Mouse (Mus musculus) ES-E14 (cell line): ENCODE measurements around the gene Tex21. TPM values are rescaled to one million over a fixed set of nuclear protein-coding genes. Genes with fewer than 3 reads are reported as not detected.

Experiments
- DNase-seq: peaks from one replicate; pipeline ENCODE4 v3.0.0-alpha.2; 2013; ENCODE audit warnings: low read depth, low spot score
- H3K27ac ChIP-seq: 2 replicates; pipeline ENCODE4 v1.5.1; 2012; ENCODE audit warnings: low read depth, mild to moderate bottlenecking, low read length, moderate library complexity, mixed read lengths; ENCODE audit not compliant: poor library complexity, insufficient read depth, severe bottlenecking
- H3K36me3 ChIP-seq: 2 replicates; pipeline ENCODE4 v1.6.1; 2012; ENCODE audit warnings: mild to moderate bottlenecking, low read length, moderate library complexity, mixed read lengths; ENCODE audit not compliant: control insufficient read depth, poor library complexity, insufficient read depth, severe bottlenecking
- H3K4me1 ChIP-seq, 2 experiments: fragments of 150-350 bp in 1 of 2; sonication (generic) in 1 of 2; 2 replicates each; pipeline ENCODE4 v1.6.1; 2012; ENCODE audit warnings: low read length in 2 of 2, mild to moderate bottlenecking in 1 of 2, mixed read lengths in 1 of 2; ENCODE audit not compliant: control insufficient read depth in 2 of 2, insufficient read depth in 2 of 2, poor library complexity in 1 of 2
- H3K4me3 ChIP-seq, 2 experiments: fragments of 150-350 bp in 1 of 2; sonication (generic) in 1 of 2; 2 replicates each; pipeline ENCODE4 v1.5.1; 2012; ENCODE audit warnings: low read length in 2 of 2, low read depth in 1 of 2, mild to moderate bottlenecking in 1 of 2, mixed read lengths in 1 of 2; ENCODE audit not compliant: insufficient read depth in 1 of 2, poor library complexity in 1 of 2, severe bottlenecking in 1 of 2
- H3K9ac ChIP-seq: 2 replicates; pipeline ENCODE4 v1.6.1; 2012; ENCODE audit warnings: low read depth, mild to moderate bottlenecking, low read length, mixed read lengths; ENCODE audit not compliant: poor library complexity, insufficient read depth, severe bottlenecking
- H3K9me3 ChIP-seq: fragments of 150-350 bp; sonication (generic); 2 replicates; pipeline ENCODE4 v1.6.1; 2012; ENCODE audit warnings: low read depth, mild to moderate bottlenecking, low read length; ENCODE audit not compliant: control insufficient read depth, insufficient read depth
- CHD2 ChIP-seq: IDR thresholded peaks from 2 replicates; pipeline ENCODE4 v1.6.1; 2014; ENCODE audit warnings: mild to moderate bottlenecking, low read depth, low read length, inconsistent platforms
- HCFC1 ChIP-seq: IDR thresholded peaks from 2 replicates; pipeline ENCODE4 v1.6.1; 2012; ENCODE audit warnings: low read length, inconsistent platforms, borderline replicate concordance; ENCODE audit not compliant: insufficient read depth
- MAFK ChIP-seq: IDR thresholded peaks from 2 replicates; pipeline ENCODE4 v1.6.1; 2014; ENCODE audit warnings: mild to moderate bottlenecking, low read depth, low read length, inconsistent platforms; ENCODE audit not compliant: insufficient read depth
- ZC3H11A ChIP-seq: IDR thresholded peaks from 2 replicates; pipeline ENCODE4 v1.6.1; 2012; ENCODE audit warnings: low read depth, mild to moderate bottlenecking, inconsistent platforms, low read length, borderline replicate concordance
- ZNF384 ChIP-seq: IDR thresholded peaks from 2 replicates; pipeline ENCODE4 v1.6.1; 2012; ENCODE audit warnings: low read depth, low read length, inconsistent platforms
- in situ Hi-C, 2 experiments: fragments of 600-800 bp; cut with MboI; formaldehyde crosslinking; loops; one replicate each; pipeline ENCODE4 v1.15.1; 2025; ENCODE audit warnings: low sequenced_read_pairs in 2 of 2, inconsistent platforms in 1 of 2; ENCODE audit not compliant: unreplicated experiment in 2 of 2
- total RNA-seq: library from RNA; depleted of rRNA; stranded (reverse); fragments of 300-350 nt; gene quantifications from 2 replicates; pipeline ENCODE4 v1.2.3, GENCODE M21; 2012

Gene Tex21
- total RNA-seq, 1 experiment = 2.0 TPM

GRCm38 (mm10) chr12:76184271-76184670 lies 62.3 kb downstream of the Tex21 start:
- in situ Hi-C loops = loop anchor here in 1 of 2 experiments (25.0 kb wide), 2 partner anchors 172 to 397 kb away; no protein-coding TSS in a partner anchor
- H3K27ac ChIP-seq = no peak overlapping the region
- no peak for DNase-seq

GRCm38 (mm10) chr12:76182831-76183230 lies 63.7 kb downstream of the Tex21 start:
- in situ Hi-C loops = loop anchor here in 1 of 2 experiments (25.0 kb wide), 2 partner anchors 171 to 396 kb away; no protein-coding TSS in a partner anchor
- H3K4me1 ChIP-seq = no peaks in the 10 kb centered on the region
- H3K9ac ChIP-seq = no peak overlapping the region
- H3K9me3 ChIP-seq = no peaks in the 10 kb centered on the region
- H3K36me3 ChIP-seq = no peaks in the 10 kb centered on the region
- no peak for DNase-seq
- no peak overlapping the region for H3K27ac ChIP-seq
- no peak overlapping the region for H3K4me3 ChIP-seq
- TF ChIP-seq CHD2 (no peak), HCFC1 (no peak), ZC3H11A (no peak), ZNF384 (no peak), MAFK (no peak)

More at GRCm38 (mm10) chr12:76184271-76184670, 62.3 kb downstream of the Tex21 start:
- Histone ChIP-seq H3K4me1 (no peaks in the 10 kb centered on the region), H3K9me3 (no peaks in the 10 kb centered on the region), H3K9ac (no peak overlapping the region), H3K4me3 (no peak overlapping the region), H3K36me3 (no peaks in the 10 kb centered on the region)
- TF ChIP-seq HCFC1 (no peak), ZNF384 (no peak), CHD2 (no peak), MAFK (no peak)

- no peak overlapping the region for H3K4me3 ChIP-seq
- no peak for TF ChIP-seq ZC3H11A
- no peak for TF ChIP-seq ZNF384
- no peak for TF ChIP-seq MAFK
- no peak for TF ChIP-seq HCFC1
- TF ChIP-seq CHD2 = no peak
- in situ Hi-C loops = loop anchor here in 1 of 2 experiments (25.0 kb wide), 2 partner anchors 169 to 394 kb away; no protein-coding TSS in a partner anchor
- H3K4me1 ChIP-seq = no peaks in the 10 kb centered on the region
- H3K36me3 ChIP-seq = no peaks in the 10 kb centered on the region
- H3K9me3 ChIP-seq = no peaks in the 10 kb centered on the region
- no peak overlapping the region for H3K9ac ChIP-seq
- no peak for DNase-seq
- H3K27ac ChIP-seq = no peak overlapping the region
These were observed 65.1 kb downstream of the Tex21 start for GRCm38 (mm10) chr12:76181471-76181870.

- no peaks in the 10 kb centered on the region for H3K4me1 ChIP-seq
- no peaks in the 10 kb centered on the region for H3K36me3 ChIP-seq
- no peak for DNase-seq
- H3K27ac ChIP-seq = no peak overlapping the region
- TF ChIP-seq HCFC1 (no peak), MAFK (no peak), ZC3H11A (no peak)
- in situ Hi-C loops = loop anchor here in 1 of 2 experiments (25.0 kb wide), 2 partner anchors 168 to 393 kb away; no protein-coding TSS in a partner anchor
- no peak overlapping the region for H3K4me3 ChIP-seq
- no peak overlapping the region for H3K9ac ChIP-seq
- no peaks in the 10 kb centered on the region for H3K9me3 ChIP-seq
These were observed 66.1 kb downstream of the Tex21 start for GRCm38 (mm10) chr12:76180442-76180841.

GRCm38 (mm10) chr12:76179527-76179926 lies 67.0 kb downstream of the Tex21 start:
- Histone ChIP-seq H3K4me3 (no peak overlapping the region), H3K27ac (no peak overlapping the region), H3K36me3 (no peaks in the 10 kb centered on the region), H3K9ac (no peak overlapping the region), H3K9me3 (no peaks in the 10 kb centered on the region), H3K4me1 (no peaks in the 10 kb centered on the region)
- TF ChIP-seq ZC3H11A (no peak), MAFK (no peak), CHD2 (no peak), HCFC1 (no peak), ZNF384 (no peak)
- in situ Hi-C loops = loop anchor here in 1 of 2 experiments (25.0 kb wide), 2 partner anchors 167 to 392 kb away; no protein-coding TSS in a partner anchor
- DNase-seq = no peak
